Mouse (Mus musculus) left cerebral cortex, postnatal 4 days (tissue): ENCODE data around the gene Gpr162. TPM values are rescaled to one million over a fixed set of nuclear protein-coding genes. Genes with fewer than 3 reads are reported as not detected.
"Not testable (repeated sequence)": the region's sequence is repeated elsewhere in the genome, so short reads cannot be mapped to it uniquely, and the experiment has no call there.

ENCODE experiments used
- DNase-seq: peaks from one replicate; pipeline ENCODE4 v3.0.0-alpha.2; 2022
- intact Hi-C: fragments of 180-260 bp; cut with DNase I; formaldehyde crosslinking; loops from one replicate; pipeline ENCODE4 v1.15.1; 2025
- total RNA-seq, 2 experiments: library from RNA; stranded (reverse); gene quantifications; 2 replicates each; pipeline ENCODE4 v1.2.3; 2021

Gene Gpr162
- total RNA-seq, 2 experiments from 2014 or later: 145 to 164 TPM

DNA sequence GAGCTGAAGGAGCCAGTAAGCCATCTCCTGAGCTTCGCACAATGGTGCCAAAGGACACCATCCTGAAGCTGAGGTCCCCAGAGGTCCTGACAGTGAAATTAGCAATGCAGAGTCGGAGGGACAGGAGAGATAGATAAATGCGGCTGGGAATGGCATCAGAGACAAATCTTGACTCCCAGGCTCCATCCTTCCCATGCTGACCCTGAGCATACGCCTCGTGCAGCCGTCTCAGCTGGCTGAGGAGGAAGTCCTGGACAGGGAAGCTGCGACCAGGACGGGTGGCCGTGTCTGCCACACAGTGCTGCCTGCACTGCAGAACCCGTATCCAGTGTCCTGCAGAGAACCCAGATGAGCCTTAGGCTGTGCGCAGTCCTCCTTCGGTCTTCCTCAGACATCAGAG is 9.1 kb downstream of the Gpr162 start:
- intact Hi-C loops: loop anchor here (10.0 kb wide), 1 partner anchor 230 kb away; no protein-coding TSS in a partner anchor

DNA sequence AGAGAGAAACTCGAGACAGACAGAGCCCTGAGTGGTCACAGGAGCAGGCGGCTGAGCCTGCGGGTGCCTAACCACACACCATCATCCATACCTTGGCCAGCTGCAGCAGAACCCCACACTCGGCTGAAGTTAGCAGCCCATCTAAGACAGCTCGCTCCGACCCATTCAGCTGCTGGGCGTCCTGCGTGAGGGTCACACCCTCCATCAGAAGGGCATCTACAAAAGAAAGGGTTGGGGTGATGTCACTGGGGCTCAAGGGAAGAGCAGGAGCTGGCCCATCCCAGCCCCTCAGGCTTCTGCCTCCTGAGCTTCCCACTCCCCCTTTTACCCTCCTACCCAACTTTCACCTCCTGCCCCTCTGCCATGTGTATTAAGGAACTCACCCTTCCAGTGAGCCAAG is 13.2 kb downstream of the Gpr162 start:
- intact Hi-C loops: loop anchor here (10.0 kb wide), 1 partner anchor 234 kb away; no protein-coding TSS in a partner anchor
- DNase-seq: no peak

More for the DNA sequence above, 9.1 kb downstream of the Gpr162 start:
- no peak for DNase-seq

- peak; percentile 97 for DNase-seq
- intact Hi-C loops: no loop called here
These were observed 16.5 kb downstream of the Gpr162 start for GRCm38 (mm10) chr6:124847305-124847704.

DNA sequence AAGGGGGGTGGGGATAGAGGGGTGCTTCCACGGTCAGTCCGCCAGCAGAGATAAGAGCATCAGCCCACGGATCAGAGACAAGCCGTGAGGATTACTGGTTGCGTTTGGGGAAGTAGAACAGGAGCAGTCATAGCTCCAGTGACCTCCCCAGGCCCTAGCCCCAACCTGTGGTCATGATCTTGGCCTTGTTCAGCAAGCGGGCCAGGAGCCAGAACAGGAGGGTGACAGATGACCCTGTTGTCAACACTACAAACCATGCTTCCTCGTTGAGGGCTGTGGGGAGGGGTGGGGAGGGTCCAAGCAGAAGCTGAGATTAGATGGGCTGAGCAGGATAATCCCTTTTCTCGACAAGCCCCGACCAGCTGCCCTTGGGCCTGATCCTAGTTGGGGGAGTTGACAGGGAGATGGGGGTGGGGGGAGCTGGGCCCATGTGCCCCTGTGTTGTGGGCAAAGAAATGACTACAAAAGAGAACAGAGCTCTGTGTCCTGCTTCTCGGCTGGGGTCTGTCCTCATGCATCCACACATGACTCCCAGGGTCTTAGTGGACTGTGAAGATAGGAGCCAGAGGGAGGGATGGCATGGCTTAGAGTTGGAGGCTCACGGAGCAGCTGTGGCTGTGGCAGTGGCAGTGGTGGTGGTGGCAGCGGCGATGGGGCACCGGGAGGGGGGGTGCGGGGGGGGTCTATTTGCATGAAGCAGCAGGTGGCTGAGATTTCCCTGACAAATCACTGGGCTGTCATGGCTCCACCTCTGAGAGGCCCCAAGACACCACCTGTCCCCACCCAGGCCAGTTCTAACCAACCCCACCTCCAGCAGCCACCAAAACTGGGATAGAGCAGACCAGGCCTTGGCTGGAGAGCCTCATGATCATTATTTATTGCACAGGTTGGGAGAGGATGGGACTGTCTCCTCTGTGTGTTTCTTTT is 23.3 kb downstream of the Gpr162 start, which contains the start of gene Gnb3:
TSS of gene Gnb3 (minus strand) at position 35 of the 927 bp plus-strand sequence.
- peak; percentile 60 for DNase-seq
- intact Hi-C loops: no loop called here

- DNase-seq: peak; percentile 58
- intact Hi-C loops: no loop called here
These were observed 24.0 kb downstream of the Gpr162 start for GRCm38 (mm10) chr6:124839805-124840204.

DNA sequence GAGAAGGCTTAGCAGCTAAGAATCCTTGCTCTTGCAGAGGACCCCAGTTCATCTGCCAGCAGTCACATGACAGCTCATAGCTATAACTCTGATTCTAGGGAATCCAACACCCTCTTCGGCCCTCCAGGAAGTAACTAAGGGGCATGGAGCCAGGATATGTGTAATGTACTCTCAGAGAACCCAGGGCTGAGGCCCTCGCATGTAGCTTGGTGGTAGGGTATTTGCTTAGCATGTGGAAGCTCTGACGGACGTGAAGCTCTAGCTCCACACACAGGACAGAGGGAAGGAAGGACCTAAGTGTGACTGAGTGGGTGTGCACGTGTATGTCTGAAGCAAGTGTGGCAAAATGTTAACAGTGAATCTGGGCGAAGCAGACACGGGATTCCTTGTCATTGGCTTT is 27.4 kb downstream of the Gpr162 start:
- intact Hi-C loops: no loop called here
- DNase-seq: no peak

DNA sequence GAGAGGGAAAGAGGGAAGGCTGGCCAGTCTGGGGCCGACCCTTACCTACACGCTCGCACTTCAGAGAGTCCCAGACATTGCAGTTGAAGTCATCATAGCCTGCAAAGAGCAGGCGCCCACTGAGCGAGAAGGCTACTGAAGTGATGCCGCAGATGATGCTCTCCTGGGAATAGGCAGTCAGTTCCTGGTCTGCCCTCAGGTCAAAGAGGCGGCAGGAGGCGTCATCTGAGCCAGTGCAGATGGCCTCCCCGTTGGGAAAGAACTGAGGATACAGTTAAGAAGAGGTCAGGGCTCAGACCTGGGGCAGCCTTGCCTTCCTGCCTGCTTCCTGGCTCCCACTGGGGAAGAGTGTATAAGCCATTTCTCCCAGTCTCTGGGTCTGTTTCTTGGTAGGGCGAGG is 28.3 kb downstream of the Gpr162 start:
- no peak for DNase-seq
- intact Hi-C loops: no loop called here

- DNase-seq: no peak
- intact Hi-C loops: no loop called here
These were observed 29.2 kb downstream of the Gpr162 start for GRCm38 (mm10) chr6:124834512-124835081.

DNA sequence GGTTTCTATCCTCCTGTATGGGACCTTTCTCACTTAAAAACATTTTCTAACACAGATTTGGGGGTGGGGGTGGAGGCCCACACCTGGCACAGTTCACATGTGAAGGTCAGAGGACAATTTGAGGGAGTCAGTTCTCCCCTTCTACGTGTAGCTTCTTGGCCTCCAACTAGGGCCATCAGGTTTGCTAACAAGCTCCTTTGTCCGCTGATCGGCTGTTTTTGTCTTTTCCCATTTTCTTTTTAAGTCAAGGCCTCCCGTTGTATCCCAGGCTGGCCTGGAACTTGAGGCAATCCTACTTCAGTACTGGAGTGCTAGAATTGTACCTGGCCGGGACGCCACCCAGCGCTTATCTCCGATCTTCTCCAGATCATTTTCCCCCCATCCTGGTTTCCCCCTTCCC is 32.1 kb downstream of the Gpr162 start:
- intact Hi-C loops: no loop called here
- DNase-seq: no peak

GRCm38 (mm10) chr6:124831199-124831598 is 32.6 kb downstream of the Gpr162 start:
- DNase-seq, intact Hi-C loops: not testable (repeated sequence)

DNA sequence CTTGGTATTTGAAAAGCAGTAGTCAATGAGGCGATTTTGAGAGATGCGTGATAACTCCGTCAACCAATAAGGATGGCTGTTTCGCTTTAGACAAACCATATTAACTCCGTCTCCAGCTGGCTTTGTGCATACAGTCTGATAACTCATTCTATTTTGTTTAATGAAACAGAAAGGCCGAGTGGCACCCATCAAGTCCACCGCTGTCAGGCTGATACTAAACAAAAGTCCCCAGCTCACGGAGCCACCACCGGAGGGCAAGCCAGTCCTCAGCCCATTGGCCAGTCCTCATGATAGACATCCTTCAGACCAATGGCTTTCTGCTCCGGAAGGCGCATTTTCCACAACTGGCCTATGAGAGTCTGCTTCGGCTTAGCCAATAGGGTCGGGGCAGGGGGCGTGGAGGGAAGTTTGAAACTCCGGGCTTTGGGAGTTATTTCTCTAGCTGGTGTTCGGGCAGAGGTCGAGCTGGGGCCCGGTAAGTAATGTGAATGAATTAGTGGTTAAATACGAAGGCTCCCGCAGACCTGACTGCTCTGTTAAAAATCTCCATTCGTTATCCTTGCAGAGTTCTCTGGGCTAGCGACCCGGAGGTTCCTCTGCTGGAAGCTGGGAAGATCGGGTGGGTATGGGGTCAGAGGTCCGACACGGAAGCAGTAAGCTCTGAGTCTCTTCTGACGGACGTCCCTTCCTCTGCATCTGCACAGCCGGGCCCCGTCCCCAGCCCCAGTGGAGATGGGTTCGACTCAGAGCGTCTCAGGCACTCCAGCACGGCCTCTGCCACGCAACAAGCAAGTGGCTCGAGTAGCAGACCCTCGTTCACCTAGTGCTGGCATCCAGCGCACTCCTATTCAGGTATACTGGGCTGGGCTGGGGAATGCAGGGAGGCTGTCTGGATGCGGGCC is 33.7 kb downstream of the Gpr162 start:
- intact Hi-C loops: no loop called here
- DNase-seq: peak; percentile 93

DNA sequence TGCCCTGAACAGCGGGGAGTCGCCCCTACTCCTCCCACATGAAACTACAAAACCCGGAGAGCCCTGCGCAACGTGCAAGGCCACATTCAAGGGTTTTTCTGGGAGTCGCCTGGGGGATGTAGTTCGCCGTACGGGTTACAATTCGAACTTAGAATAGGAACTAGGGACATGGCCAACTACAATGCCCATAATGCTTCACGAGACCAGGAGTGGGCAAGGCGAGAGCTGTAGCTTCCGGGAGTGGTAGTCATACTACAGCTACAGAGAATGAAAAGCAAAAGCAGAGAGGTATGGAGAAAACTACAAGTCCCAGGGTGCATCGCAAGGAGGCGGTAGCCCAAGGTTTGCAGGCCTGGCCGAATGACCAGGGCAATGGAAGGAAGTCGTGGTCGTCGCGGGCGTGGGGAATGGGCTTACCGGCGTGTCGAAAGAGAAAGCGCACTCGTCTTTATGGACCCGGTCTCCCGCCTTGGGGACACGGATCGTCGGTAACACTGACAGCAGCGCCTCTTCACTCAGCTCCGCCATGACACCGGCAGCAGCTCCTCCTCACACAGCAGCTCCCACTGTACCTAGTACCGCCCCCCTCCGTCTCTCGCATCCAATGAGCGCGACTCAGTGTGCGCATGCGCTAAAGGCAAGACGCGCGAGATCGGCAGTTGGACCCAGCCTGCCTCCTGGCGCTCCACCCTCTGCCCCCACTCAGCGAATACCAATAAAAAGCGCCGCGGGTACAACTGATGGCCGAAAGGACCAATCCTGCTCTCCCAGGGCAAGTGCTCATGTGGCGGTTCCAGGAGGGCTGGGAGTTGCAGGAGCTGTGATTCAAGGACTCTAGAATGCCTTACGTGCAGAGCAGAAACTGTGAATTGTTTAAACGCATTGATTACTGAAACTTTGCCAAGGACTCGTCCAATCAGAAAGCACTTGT is 34.6 kb downstream of the Gpr162 start, which contains the start of the genes Usp5 and Cdca3:
TSS of gene Usp5 (minus strand) at position 617 of the 931 bp plus-strand sequence.
TSS of gene Cdca3 (plus strand) at position 680 of the 931 bp plus-strand sequence.
- intact Hi-C loops: no loop called here

GRCm38 (mm10) chr6:124828101-124828592 is 35.6 kb downstream of the Gpr162 start:
- peak; percentile 56 for DNase-seq
- intact Hi-C loops: no loop called here

More for the DNA sequence above, 34.6 kb downstream of the Gpr162 start, which contains the start of the genes Usp5 and Cdca3:
- peak; percentile 99 for DNase-seq

DNA sequence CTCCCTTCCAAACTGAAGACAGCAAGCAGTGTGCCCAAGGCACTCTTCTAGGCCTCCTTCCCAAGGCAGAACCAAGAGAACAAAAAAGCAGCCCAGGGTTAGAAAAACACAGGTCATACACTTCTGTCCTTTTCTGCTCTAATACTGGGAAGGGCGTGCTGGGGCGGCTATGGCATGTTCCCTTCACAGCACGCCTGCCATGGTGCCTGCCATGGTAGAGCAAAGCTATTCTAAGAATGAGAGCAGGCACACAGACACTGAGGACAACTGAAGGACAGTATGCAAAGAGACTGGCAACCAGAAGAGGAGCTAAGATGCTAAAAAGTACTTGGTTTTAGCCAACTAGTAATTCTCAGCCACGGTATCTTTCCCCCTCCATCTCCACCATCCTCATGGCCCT is 41.7 kb downstream of the Gpr162 start:
- intact Hi-C loops: no loop called here

GRCm38 (mm10) chr6:124820891-124821290 is 42.9 kb downstream of the Gpr162 start:
- DNase-seq: no peak
- intact Hi-C loops: no loop called here

More for the DNA sequence above, 41.7 kb downstream of the Gpr162 start:
- DNase-seq: no peak

DNA sequence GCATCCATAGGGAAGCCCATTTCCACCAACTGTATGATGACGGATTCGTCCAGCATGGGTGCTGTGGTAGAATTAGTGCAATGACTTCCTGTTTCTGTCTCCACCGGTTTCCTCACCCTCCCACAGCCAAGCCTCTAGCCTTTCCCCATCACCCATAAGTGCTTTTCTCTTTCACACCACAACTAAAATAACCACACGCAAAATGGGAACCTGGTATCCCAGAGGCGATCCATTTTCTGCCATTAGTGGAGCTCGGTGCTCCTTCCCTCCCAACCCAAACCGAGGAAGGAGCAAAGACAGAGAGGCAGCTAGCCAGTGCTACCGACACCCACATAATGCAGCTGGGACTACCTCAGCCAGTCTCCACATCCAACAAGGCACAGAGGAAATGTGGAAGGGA is 45.8 kb downstream of the Gpr162 start:
- intact Hi-C loops: no loop called here
- no peak for DNase-seq

GRCm38 (mm10) chr6:124817563-124817962 is 46.2 kb downstream of the Gpr162 start:
- intact Hi-C loops: no loop called here
- DNase-seq: no peak

- DNase-seq: no peak
These were observed 46.7 kb downstream of the Gpr162 start for GRCm38 (mm10) chr6:124817125-124817524.

GRCm38 (mm10) chr6:124816611-124817010 is 47.2 kb downstream of the Gpr162 start:
- DNase-seq: no peak
- intact Hi-C loops: no loop called here

More at GRCm38 (mm10) chr6:124817125-124817524, 46.7 kb downstream of the Gpr162 start:
- intact Hi-C loops: no loop called here
